Comparison of ENCODE assay signal across 9 mouse cellular contexts in the genomic region with DNA sequence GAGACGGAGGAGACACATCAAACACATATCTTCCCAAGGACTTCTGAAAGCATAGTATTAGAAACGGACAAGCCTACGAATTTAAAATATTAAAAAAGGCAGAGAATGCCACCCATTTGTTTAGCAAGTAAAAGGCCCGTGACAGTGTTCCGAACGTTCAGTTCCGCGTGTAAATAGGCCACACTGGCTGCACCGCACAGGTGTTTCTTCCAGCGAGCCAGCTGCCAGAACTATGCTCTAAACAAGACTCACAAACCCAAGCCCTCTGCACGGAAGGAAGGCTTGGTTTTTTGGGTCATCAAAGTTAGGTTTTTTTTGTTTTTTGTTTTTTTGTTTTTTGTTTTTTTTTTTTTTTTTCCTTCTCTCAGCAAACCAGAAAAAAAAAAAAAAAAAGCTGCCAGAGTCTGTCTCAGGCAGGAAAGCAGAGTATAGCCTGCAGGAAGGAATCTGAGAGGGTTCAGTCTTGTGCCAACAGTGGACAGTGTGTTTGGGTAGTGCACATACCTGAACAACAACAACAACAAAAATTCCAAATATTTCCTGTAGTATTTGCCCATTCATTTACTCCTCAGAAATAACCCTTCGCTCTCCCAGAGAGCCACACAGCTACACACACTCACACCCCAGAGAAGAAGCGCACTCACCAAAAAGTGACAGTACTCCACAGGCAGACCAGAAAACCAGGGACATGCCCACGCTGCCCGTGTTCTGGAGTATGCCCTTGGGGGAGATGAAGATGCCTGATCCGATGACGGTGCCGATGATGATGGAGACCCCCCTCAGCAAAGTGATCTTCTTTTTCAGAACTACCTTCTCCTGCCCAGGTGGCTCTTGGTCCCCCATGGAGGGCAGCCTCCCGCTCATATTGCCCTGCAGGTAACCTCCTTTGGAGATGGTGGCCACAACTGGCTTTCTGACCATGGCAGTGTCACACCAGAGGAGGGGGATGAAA. TPM values are rescaled to one million over a fixed set of nuclear protein-coding genes. Genes with fewer than 3 reads are reported as not detected.
DNase-seq lines count a peak whose midpoint lies in the region; ATAC-seq lines count a peak whose summit lies in the region.
"Had no signal": no experiment of that assay in that cellular context is flagged by ENCODE, and none has a peak within 500 bp of the region (broad histone marks: within the 10 kb centered on the region; RNA-seq: fewer than 3 reads in every experiment).

No protein-coding gene starts in this region.

- peak overlapping the region; percentile 28; the same call in 1 of the 2 replicates for H3K27ac ChIP-seq in limb, embryonic 13.5 days
- no peak overlapping the region for H3K27ac ChIP-seq in stomach, embryonic 14.5 days (ENCODE audit: low read length)

- no peaks in the 10 kb centered on the region for H3K9me3 ChIP-seq in limb, embryonic 13.5 days
- no peaks in the 10 kb centered on the region for H3K9me3 ChIP-seq in stomach, embryonic 14.5 days (ENCODE audit: control insufficient read depth, low read depth, low read length)

- H3K4me1 ChIP-seq in limb, embryonic 13.5 days = peaks cover 22% of the 10 kb centered on the region
- no peaks in the 10 kb centered on the region for H3K4me1 ChIP-seq in stomach, embryonic 14.5 days (ENCODE audit: control insufficient read depth, insufficient read depth, low read length)

- H3K4me2 ChIP-seq in limb, embryonic 13.5 days (replicated peaks) = peak overlapping the region; percentile 72
- H3K4me2 ChIP-seq in stomach, embryonic 14.5 days (replicated peaks; ENCODE audit: low read depth, low read length) = peak overlapping the region; percentile 40

- H3K36me3 ChIP-seq in limb, embryonic 13.5 days = no peaks in the 10 kb centered on the region
- no peaks in the 10 kb centered on the region for H3K36me3 ChIP-seq in stomach, embryonic 14.5 days (ENCODE audit: control insufficient read depth, insufficient read depth, low read length)

- H3K4me3 ChIP-seq in limb, embryonic 13.5 days = peak overlapping the region; percentile 38
- H3K4me3 ChIP-seq in stomach, embryonic 14.5 days (ENCODE audit: low read depth, low read length) = 0 out of 2 replicates have a peak overlapping the region, but pooled peaks have one; percentile 31

- peak overlapping the region; percentile 35 for H3K9ac ChIP-seq in limb, embryonic 13.5 days
- H3K9ac ChIP-seq in stomach, embryonic 14.5 days (replicated peaks; ENCODE audit: low read depth, low read length) = no peak overlapping the region

- DNase-seq in embryo, embryonic 9.5 days (ENCODE audit: extremely low spot score) = peak; percentile 9
- no peak for DNase-seq in embryo, embryonic 10.5 days (ENCODE audit: low spot score)
- DNase-seq in right cerebral cortex, postnatal 25 days = peak; percentile 6
- no peak for DNase-seq in right cerebral cortex, adult 18-20 months
- DNase-seq in layer of hippocampus, postnatal 25 days (ENCODE audit: extremely low spot score in 1 of 2, low spot score in 1 of 2) = no peak
- DNase-seq in adrenal gland, adult 18-20 months (ENCODE audit: low spot score in 2 of 2) = no peak

- no peaks in the 10 kb centered on the region for H3K27me3 ChIP-seq in limb, embryonic 13.5 days
- no peaks in the 10 kb centered on the region for H3K27me3 ChIP-seq in stomach, embryonic 14.5 days (ENCODE audit: control insufficient read depth, insufficient read depth, low read length)
- H3K27me3 ChIP-seq: CH12.LX had no signal

- ATAC-seq in limb, embryonic 13.5 days (ENCODE audit: low FRiP score, low read depth) = no peak
- ATAC-seq in stomach, embryonic 14.5 days (ENCODE audit: insufficient number of reproducible peaks, insufficient read depth, low FRiP score, low read depth) = no peak

- WGBS in limb, embryonic 13.5 days = 46% methylated on average over 19 of the region's 19 CpGs
- 75% methylated on average over 19 of the region's 19 CpGs for WGBS in stomach, embryonic 14.5 days

RNA-seq across cellular contexts. Expression of gene Slc7a11, which starts 0.8 kb away (rescaled TPM):
- 2.0 and 2.6 TPM in 2 replicates for polyA plus RNA-seq in limb, embryonic 13.5 days (2015; fragmentation: Nextera tagmentation; extraction: Ambion mirVana)
- polyA plus RNA-seq in stomach, embryonic 14.5 days (2014; fragmentation: Nextera tagmentation; extraction: Ambion mirVana) = 0.29 and 0.32 TPM in 2 replicates
- 10 to 100 TPM; 23.0 to 28.7 TPM for total RNA-seq in layer of hippocampus, postnatal 25 days (2021)
- total RNA-seq in adrenal gland, adult 18-20 months (2021) = 1 to 10 TPM; 1.0 to 2.5 TPM

Comparison
In these comparisons a context has a peak if more than half of its experiments do, and no peak if none do; other contexts are left out.
1. DNase-seq: peak in embryo, embryonic 9.5 days (single experiment) and right cerebral cortex, postnatal 25 days (single experiment); none in embryo, embryonic 10.5 days (single experiment), right cerebral cortex, adult 18-20 months (single experiment), layer of hippocampus, postnatal 25 days (0 of 2) and adrenal gland, adult 18-20 months (0 of 2).
2. RNA of gene Slc7a11, which starts 0.8 kb away (total RNA-seq): 23.0 to 28.7 TPM in layer of hippocampus, postnatal 25 days; 1.0 to 2.5 TPM in adrenal gland, adult 18-20 months; every median in the first group is over 4 times any median in the second.